Mouse (Mus musculus) lung, embryonic 16.5 days (tissue): ENCODE data around the gene Gm49395. TPM values are rescaled to one million over a fixed set of nuclear protein-coding genes. Genes with fewer than 3 reads are reported as not detected.

Source experiments
- ATAC-seq: fragments of 200-750 bp; cut with Nextera tagmentation; 2 replicates; pipeline ENCODE4 v1.8.0; 2017; ENCODE audit warnings: low read depth, mild to moderate bottlenecking, moderate library complexity
- H3K27ac ChIP-seq: fragments of 300-500 bp; sonication (generic); 2 replicates; pipeline ENCODE4 v1.5.1; 2014; ENCODE audit warnings: mild to moderate bottlenecking, control low read depth, low read length
- H3K27me3 ChIP-seq: fragments of 300-500 bp; sonication (generic); 2 replicates; pipeline ENCODE4 v1.6.1; 2014; ENCODE audit warnings: low read depth, low read length, mixed read lengths; ENCODE audit not compliant: control insufficient read depth, insufficient read depth
- H3K36me3 ChIP-seq: fragments of 300-500 bp; sonication (generic); 2 replicates; pipeline ENCODE4 v1.6.1; 2014; ENCODE audit warnings: low read length; ENCODE audit not compliant: control insufficient read depth, insufficient read depth
- H3K4me1 ChIP-seq: fragments of 300-500 bp; sonication (generic); replicated peaks from 2 replicates; pipeline ENCODE4 v1.6.1; 2014; ENCODE audit warnings: low read length, mixed read lengths; ENCODE audit not compliant: control insufficient read depth, insufficient read depth
- H3K4me2 ChIP-seq: fragments of 300-500 bp; sonication (generic); 2 replicates; pipeline ENCODE4 v1.6.1; 2014; ENCODE audit warnings: low read depth, low read length, control low read depth
- H3K4me3 ChIP-seq: fragments of 300-500 bp; sonication (generic); 2 replicates; pipeline ENCODE4 v1.5.1; 2014; ENCODE audit warnings: mild to moderate bottlenecking, low read length, control low read depth
- H3K9ac ChIP-seq: fragments of 300-500 bp; sonication (generic); 2 replicates; pipeline ENCODE4 v1.6.1; 2014; ENCODE audit warnings: low read length, control low read depth
- H3K9me3 ChIP-seq: fragments of 300-500 bp; sonication (generic); 2 replicates; pipeline ENCODE4 v1.6.1; 2016; ENCODE audit warnings: low read length; ENCODE audit not compliant: control insufficient read depth
- WGBS: fragments of 180-500 bp; shearing (Covaris S2); extraction: QIAGEN DNeasy Blood & Tissue Kit; methylation state at CpG from one replicate; pipeline ENCODE4 v1.1.7; 2014; 5-methylcytosine and 5-hydroxymethylcytosine counted together
- polyA plus RNA-seq: library from polyadenylated mRNA; unstranded; fragments of >200 nt; fragmentation: Nextera tagmentation; extraction: Ambion mirVana; gene quantifications from 2 replicates; pipeline ENCODE4 v1.2.1, GENCODE M21; 2015

The Gm49395 gene
- polyA plus RNA-seq, 1 experiment from 2014 or later = 7.6 TPM

GRCm38 (mm10) chr13:115078997-115079685 lies 22.6 kb downstream of the Gm49395 start:
- Histone ChIP-seq H3K27ac (no peak overlapping the region), H3K27me3 (no peaks in the 10 kb centered on the region), H3K36me3 (no peaks in the 10 kb centered on the region), H3K4me2 (no peak overlapping the region), H3K4me3 (no peak overlapping the region), H3K9ac (no peak overlapping the region), H3K4me1 (peaks cover 11% of the 10 kb centered on the region), H3K9me3 (no peaks in the 10 kb centered on the region)
- ATAC-seq = no peak
- WGBS = 61% methylated on average over 6 of the region's 6 CpGs

GRCm38 (mm10) chr13:115077346-115078134 lies 24.2 kb downstream of the Gm49395 start:
- H3K4me2 ChIP-seq = no peak overlapping the region
- no peak overlapping the region for H3K27ac ChIP-seq
- no peaks in the 10 kb centered on the region for H3K36me3 ChIP-seq
- H3K27me3 ChIP-seq = no peaks in the 10 kb centered on the region
- H3K9ac ChIP-seq = no peak overlapping the region
- ATAC-seq = no peak
- WGBS = 74% methylated on average over 9 of the region's 9 CpGs
- peaks cover 11% of the 10 kb centered on the region for H3K4me1 ChIP-seq
- no peaks in the 10 kb centered on the region for H3K9me3 ChIP-seq
- no peak overlapping the region for H3K4me3 ChIP-seq

GRCm38 (mm10) chr13:115072386-115072785 lies 29.3 kb downstream of the Gm49395 start:
- H3K4me3 ChIP-seq = no peak overlapping the region
- ATAC-seq = peak; percentile 45; the same call in 1 of the 2 replicates
- no peak overlapping the region for H3K4me2 ChIP-seq
- H3K27me3 ChIP-seq = no peaks in the 10 kb centered on the region
- H3K4me1 ChIP-seq = peaks cover 2% of the 10 kb centered on the region; the same call in 1 of the 2 replicates
- no peaks in the 10 kb centered on the region for H3K36me3 ChIP-seq
- no peak overlapping the region for H3K27ac ChIP-seq
- no peak overlapping the region for H3K9ac ChIP-seq
- no peaks in the 10 kb centered on the region for H3K9me3 ChIP-seq
- WGBS = 59% methylated on average over 6 of the region's 6 CpGs

- H3K9ac ChIP-seq = no peak overlapping the region
- no peak overlapping the region for H3K4me2 ChIP-seq
- H3K9me3 ChIP-seq = no peaks in the 10 kb centered on the region
- no peak for ATAC-seq
- H3K4me1 ChIP-seq = peaks cover 2% of the 10 kb centered on the region; the same call in 1 of the 2 replicates
- WGBS = 74% methylated on average over 3 of the region's 3 CpGs
- H3K4me3 ChIP-seq = no peak overlapping the region
- no peaks in the 10 kb centered on the region for H3K27me3 ChIP-seq
- no peaks in the 10 kb centered on the region for H3K36me3 ChIP-seq
- no peak overlapping the region for H3K27ac ChIP-seq
Measured at GRCm38 (mm10) chr13:115071431-115071830, 30.3 kb downstream of the Gm49395 start.

- Histone ChIP-seq H3K4me2 (no peak overlapping the region), H3K27me3 (no peaks in the 10 kb centered on the region), H3K9me3 (no peaks in the 10 kb centered on the region), H3K27ac (no peak overlapping the region), H3K4me1 (peaks cover 2% of the 10 kb centered on the region; the same call in 1 of the 2 replicates), H3K4me3 (no peak overlapping the region), H3K9ac (no peak overlapping the region), H3K36me3 (no peaks in the 10 kb centered on the region)
- ATAC-seq = no peak
- 90% methylated on average over 1 of the region's 1 CpGs for WGBS
Measured at GRCm38 (mm10) chr13:115067968-115068330, 33.8 kb downstream of the Gm49395 start.

- 88% methylated on average over 4 of the region's 4 CpGs for WGBS
- Histone ChIP-seq H3K4me1 (peaks cover 2% of the 10 kb centered on the region; the same call in 1 of the 2 replicates), H3K9me3 (no peaks in the 10 kb centered on the region), H3K4me2 (no peak overlapping the region), H3K27ac (no peak overlapping the region), H3K27me3 (no peaks in the 10 kb centered on the region), H3K4me3 (no peak overlapping the region), H3K9ac (no peak overlapping the region), H3K36me3 (no peaks in the 10 kb centered on the region)
- no peak for ATAC-seq
Measured at GRCm38 (mm10) chr13:115067324-115067967, 34.3 kb downstream of the Gm49395 start.

GRCm38 (mm10) chr13:115057555-115057954 lies 44.2 kb downstream of the Gm49395 start:
- 63% methylated on average over 5 of the region's 5 CpGs for WGBS
- no peaks in the 10 kb centered on the region for H3K36me3 ChIP-seq
- no peaks in the 10 kb centered on the region for H3K27me3 ChIP-seq
- peaks cover 10% of the 10 kb centered on the region; the same call in 1 of the 2 replicates for H3K4me1 ChIP-seq
- H3K9ac ChIP-seq = no peak overlapping the region
- H3K27ac ChIP-seq = no peak overlapping the region
- no peaks in the 10 kb centered on the region for H3K9me3 ChIP-seq
- no peak for ATAC-seq
- no peak overlapping the region for H3K4me3 ChIP-seq
- H3K4me2 ChIP-seq = no peak overlapping the region

GRCm38 (mm10) chr13:115054783-115055182 lies 46.9 kb downstream of the Gm49395 start:
- Histone ChIP-seq H3K4me3 (0 out of 2 replicates have a peak overlapping the region, but pooled peaks have one; percentile 3), H3K27ac (peak overlapping the region; percentile 31; the same call in 1 of the 2 replicates), H3K4me2 (peak overlapping the region; percentile 35), H3K4me1 (peaks cover 24% of the 10 kb centered on the region), H3K27me3 (no peaks in the 10 kb centered on the region), H3K36me3 (no peaks in the 10 kb centered on the region), H3K9ac (no peak overlapping the region), H3K9me3 (no peaks in the 10 kb centered on the region)
- 25% methylated on average over 9 of the region's 9 CpGs for WGBS
- ATAC-seq = no peak

- H3K27me3 ChIP-seq = no peaks in the 10 kb centered on the region
- no peaks in the 10 kb centered on the region for H3K9me3 ChIP-seq
- no peaks in the 10 kb centered on the region for H3K36me3 ChIP-seq
- peaks cover 24% of the 10 kb centered on the region for H3K4me1 ChIP-seq
- no peak overlapping the region for H3K27ac ChIP-seq
- H3K4me3 ChIP-seq = no peak overlapping the region
- no peak for ATAC-seq
- no peak overlapping the region for H3K9ac ChIP-seq
- H3K4me2 ChIP-seq = no peak overlapping the region
- 62% methylated on average over 7 of the region's 7 CpGs for WGBS
Measured at GRCm38 (mm10) chr13:115052568-115052967, 49.2 kb downstream of the Gm49395 start.
